Mouse (Mus musculus) olfactory bulb, adult 2 months (tissue): ENCODE measurements around the gene D630039A03Rik.

Experiments
- CTCF ChIP-seq: fragments of 200-500 bp; IDR thresholded peaks from 2 replicates; pipeline ENCODE4 v1.5.1; 2012; ENCODE audit warnings: low read depth, mild to moderate bottlenecking, low read length, moderate library complexity; ENCODE audit not compliant: insufficient read depth
- POLR2A ChIP-seq: fragments of 200-500 bp; IDR thresholded peaks from 2 replicates; pipeline ENCODE4 v1.6.1; 2012; ENCODE audit warnings: mild to moderate bottlenecking, low read depth, low read length, moderate library complexity; ENCODE audit not compliant: insufficient read depth

- no peak for TF ChIP-seq POLR2A
- TF ChIP-seq CTCF: no peak
Observed at GRCm38 (mm10) chr4:57895140-57895539, 21.0 kb downstream of the D630039A03Rik start.
